Mouse (Mus musculus) 416B (cell line): Measurements from ENCODE around the gene Mars.

Experiments used
- DNase-seq: peaks from one replicate; pipeline ENCODE4 v3.0.0; 2011; ENCODE audit warnings: low read depth

The Mars gene

GRCm38 (mm10) chr10:127262548-127263398 is 48.8 kb downstream of the Mars start, which contains the start of gene Kif5a:
TSS of gene Kif5a (minus strand) at chr10:127263348.
- DNase-seq, result no peak

- DNase-seq, result peak; percentile 56
Observed at GRCm38 (mm10) chr10:127261706-127262547, 49.7 kb downstream of the Mars start.

GRCm38 (mm10) chr10:127258489-127258888 is 53.1 kb downstream of the Mars start:
- no peak for DNase-seq

GRCm38 (mm10) chr10:127257790-127258189 is 53.8 kb downstream of the Mars start:
- no peak for DNase-seq

- DNase-seq, result no peak
Observed at GRCm38 (mm10) chr10:127255625-127256345, 55.8 kb downstream of the Mars start.

- DNase-seq, result peak; percentile 59
Observed at GRCm38 (mm10) chr10:127250810-127251209, 60.8 kb downstream of the Mars start.
